Mouse (Mus musculus): ENCODE measurements around the gene Gm36210.

Gm36210 gene

GRCm38 (mm10) chr7:4906466-4906950 is at the start of gene Gm36210:
TSS of gene Gm36210 (minus strand) at chr7:4906516.
- DNase-seq (ENCODE audit: low read depth), result no peak

- no peak for DNase-seq (ENCODE audit: low read depth)
These were observed 47.6 kb upstream of the Gm36210 start for GRCm38 (mm10) chr7:4953815-4954445.

- DNase-seq (ENCODE audit: low read depth), result no peak
These were observed 44.4 kb upstream of the Gm36210 start for GRCm38 (mm10) chr7:4950561-4951342.

GRCm38 (mm10) chr7:4948386-4948785 is 42.1 kb upstream of the Gm36210 start:
- DNase-seq (ENCODE audit: low read depth), result no peak

GRCm38 (mm10) chr7:4947855-4948254 is 41.5 kb upstream of the Gm36210 start:
- DNase-seq (ENCODE audit: low read depth), result peak; percentile 51

GRCm38 (mm10) chr7:4943223-4943815 is 37.0 kb upstream of the Gm36210 start:
- DNase-seq (ENCODE audit: low read depth), result peak; percentile 95

- DNase-seq (ENCODE audit: low read depth), result no peak
These were observed 36.4 kb upstream of the Gm36210 start for GRCm38 (mm10) chr7:4942673-4943072.

- peak; percentile 47 for DNase-seq (ENCODE audit: low read depth)
These were observed 33.8 kb upstream of the Gm36210 start for GRCm38 (mm10) chr7:4940068-4940479.

GRCm38 (mm10) chr7:4938456-4938855 is 32.1 kb upstream of the Gm36210 start:
- DNase-seq (ENCODE audit: low read depth), result no peak

GRCm38 (mm10) chr7:4937392-4937791 is 31.1 kb upstream of the Gm36210 start:
- no peak for DNase-seq (ENCODE audit: low read depth)

- no peak for DNase-seq (ENCODE audit: low read depth)
These were observed 30.5 kb upstream of the Gm36210 start for GRCm38 (mm10) chr7:4936832-4937231.

- no peak for DNase-seq (ENCODE audit: low read depth)
These were observed 28.0 kb upstream of the Gm36210 start for GRCm38 (mm10) chr7:4934160-4934914.

- DNase-seq (ENCODE audit: low read depth), result no peak
These were observed 26.8 kb upstream of the Gm36210 start for GRCm38 (mm10) chr7:4933103-4933502.

- no peak for DNase-seq (ENCODE audit: low read depth)
These were observed 22.0 kb upstream of the Gm36210 start for GRCm38 (mm10) chr7:4928323-4928722.

GRCm38 (mm10) chr7:4927711-4928110 is 21.4 kb upstream of the Gm36210 start:
- no peak for DNase-seq (ENCODE audit: low read depth)

- DNase-seq (ENCODE audit: low read depth), result no peak
These were observed 20.5 kb upstream of the Gm36210 start for GRCm38 (mm10) chr7:4926849-4927248.

GRCm38 (mm10) chr7:4925441-4926381 is 19.4 kb upstream of the Gm36210 start, which contains the start of gene Ssc5d:
TSS of gene Ssc5d (plus strand) at chr7:4925785.
- DNase-seq (ENCODE audit: low read depth), result peak; percentile 73

- DNase-seq (ENCODE audit: low read depth), result peak; percentile 79
These were observed 18.6 kb upstream of the Gm36210 start for GRCm38 (mm10) chr7:4924891-4925301.

- DNase-seq (ENCODE audit: low read depth), result no peak
These were observed 18.2 kb upstream of the Gm36210 start for GRCm38 (mm10) chr7:4924483-4924882.

- DNase-seq (ENCODE audit: low read depth), result peak; percentile 52
These were observed 17.5 kb upstream of the Gm36210 start for GRCm38 (mm10) chr7:4923586-4924364.
